Mouse (Mus musculus): ENCODE measurements around the gene Ubr1. TPM values are rescaled to one million over a fixed set of nuclear protein-coding genes. Genes with fewer than 3 reads are reported as not detected.

The Ubr1 gene
- polyA plus RNA-seq, 1 experiment: 20.4 TPM

GRCm38 (mm10) chr2:120845280-120845679 is 125.2 kb downstream of the Ubr1 start:
- H3K27ac ChIP-seq (ENCODE audit: control insufficient read depth, insufficient read depth, low read depth, low read length, poor library complexity): no peak overlapping the region
- H3K4me3 ChIP-seq (replicated peaks; ENCODE audit: control insufficient read depth, low read depth, low read length): no peak overlapping the region
- TF ChIP-seq POLR2A (IDR thresholded peaks at IDR 0.05; ENCODE audit: borderline replicate concordance, control insufficient read depth, low read depth, low read length): no peak
- no peak for TF ChIP-seq CTCF (IDR thresholded peaks at IDR 0.05; ENCODE audit: control insufficient read depth, insufficient read depth, low read length)
- WGBS: 83% methylated on average over 1 of the region's 1 CpGs
- no peaks in the 10 kb centered on the region for H3K4me1 ChIP-seq (ENCODE audit: control insufficient read depth, insufficient read depth, low read length)

- H3K4me3 ChIP-seq (replicated peaks; ENCODE audit: control insufficient read depth, low read depth, low read length): no peak overlapping the region
- no peaks in the 10 kb centered on the region for H3K4me1 ChIP-seq (ENCODE audit: control insufficient read depth, insufficient read depth, low read length)
- WGBS: 31% methylated on average over 4 of the region's 4 CpGs
- TF ChIP-seq CTCF (IDR thresholded peaks at IDR 0.05; ENCODE audit: control insufficient read depth, insufficient read depth, low read length): no peak
- no peak for TF ChIP-seq POLR2A (IDR thresholded peaks at IDR 0.05; ENCODE audit: borderline replicate concordance, control insufficient read depth, low read depth, low read length)
- H3K27ac ChIP-seq (ENCODE audit: control insufficient read depth, insufficient read depth, low read depth, low read length, poor library complexity): no peak overlapping the region
Observed at GRCm38 (mm10) chr2:120843990-120844389, 126.5 kb downstream of the Ubr1 start.

GRCm38 (mm10) chr2:120841211-120841610 is 129.3 kb downstream of the Ubr1 start:
- TF ChIP-seq CTCF (IDR thresholded peaks at IDR 0.05; ENCODE audit: control insufficient read depth, insufficient read depth, low read length) (no peak), POLR2A (IDR thresholded peaks at IDR 0.05; ENCODE audit: borderline replicate concordance, control insufficient read depth, low read depth, low read length) (no peak)
- H3K27ac ChIP-seq (ENCODE audit: control insufficient read depth, insufficient read depth, low read depth, low read length, poor library complexity): no peak overlapping the region
- H3K4me1 ChIP-seq (ENCODE audit: control insufficient read depth, insufficient read depth, low read length): no peaks in the 10 kb centered on the region
- 80% methylated on average over 1 of the region's 1 CpGs for WGBS
- H3K4me3 ChIP-seq (replicated peaks; ENCODE audit: control insufficient read depth, low read depth, low read length): no peak overlapping the region

GRCm38 (mm10) chr2:120835167-120835566 is 135.3 kb downstream of the Ubr1 start:
- Histone ChIP-seq H3K27ac (ENCODE audit: control insufficient read depth, insufficient read depth, low read depth, low read length, poor library complexity) (no peak overlapping the region), H3K4me3 (replicated peaks; ENCODE audit: control insufficient read depth, low read depth, low read length) (no peak overlapping the region), H3K4me1 (ENCODE audit: control insufficient read depth, insufficient read depth, low read length) (no peaks in the 10 kb centered on the region)
- no peak for TF ChIP-seq CTCF (IDR thresholded peaks at IDR 0.05; ENCODE audit: control insufficient read depth, insufficient read depth, low read length)
- TF ChIP-seq POLR2A (IDR thresholded peaks at IDR 0.05; ENCODE audit: borderline replicate concordance, control insufficient read depth, low read depth, low read length): no peak
- 76% methylated on average over 4 of the region's 4 CpGs for WGBS

- H3K4me3 ChIP-seq (replicated peaks; ENCODE audit: control insufficient read depth, low read depth, low read length): no peak overlapping the region
- no peaks in the 10 kb centered on the region for H3K4me1 ChIP-seq (ENCODE audit: control insufficient read depth, insufficient read depth, low read length)
- H3K27ac ChIP-seq (ENCODE audit: control insufficient read depth, insufficient read depth, low read depth, low read length, poor library complexity): no peak overlapping the region
- WGBS: 52% methylated on average over 1 of the region's 1 CpGs
- TF ChIP-seq CTCF (IDR thresholded peaks at IDR 0.05; ENCODE audit: control insufficient read depth, insufficient read depth, low read length) (no peak), POLR2A (IDR thresholded peaks at IDR 0.05; ENCODE audit: borderline replicate concordance, control insufficient read depth, low read depth, low read length) (no peak)
Observed at GRCm38 (mm10) chr2:120826936-120827638, 143.4 kb downstream of the Ubr1 start.

Other genes with a start within 250 kb of the Ubr1 start
- 17.6 and 25.6 TPM in 2 replicates for gene Cdan1, start 120.6 kb downstream of the Ubr1 start, polyA plus RNA-seq (2011; ENCODE audit: insufficient read depth, insufficient read length, low replicate concordance, missing spikeins)
- gene Ttbk2, start 120.1 kb downstream of the Ubr1 start, polyA plus RNA-seq (2011; ENCODE audit: insufficient read depth, insufficient read length, low replicate concordance, missing spikeins): 0.66 and 0.67 TPM in 2 replicates
- 2.7 and 4.0 TPM in 2 replicates for gene Tmem62, start 6.3 kb upstream of the Ubr1 start, polyA plus RNA-seq (2011; ENCODE audit: insufficient read depth, insufficient read length, low replicate concordance, missing spikeins)
- 79.1 and 115 TPM in 2 replicates for gene Ccndbp1, start 37.7 kb upstream of the Ubr1 start, polyA plus RNA-seq (2011; ENCODE audit: insufficient read depth, insufficient read length, low replicate concordance, missing spikeins)
- 136 and 167 TPM in 2 replicates for gene Epb42, start 66.4 kb upstream of the Ubr1 start, polyA plus RNA-seq (2011; ENCODE audit: insufficient read depth, insufficient read length, low replicate concordance, missing spikeins)
- gene Tgm5, start 115.1 kb upstream of the Ubr1 start, polyA plus RNA-seq (2011; ENCODE audit: insufficient read depth, insufficient read length, low replicate concordance, missing spikeins): not detected in 2 replicates
- not detected in 2 replicates for gene Tgm7, start 139.1 kb upstream of the Ubr1 start, polyA plus RNA-seq (2011; ENCODE audit: insufficient read depth, insufficient read length, low replicate concordance, missing spikeins)
- 4.4 and 4.7 TPM in 2 replicates for gene Adal, start 169.7 kb upstream of the Ubr1 start, polyA plus RNA-seq (2011; ENCODE audit: insufficient read depth, insufficient read length, low replicate concordance, missing spikeins)
- 1.3 and 5.4 TPM in 2 replicates for gene Lcmt2, start 169.9 kb upstream of the Ubr1 start, polyA plus RNA-seq (2011; ENCODE audit: insufficient read depth, insufficient read length, low replicate concordance, missing spikeins)
- 12.1 and 17.0 TPM in 2 replicates for gene Tubgcp4, start 199.9 kb upstream of the Ubr1 start, polyA plus RNA-seq (2011; ENCODE audit: insufficient read depth, insufficient read length, low replicate concordance, missing spikeins)
- gene Zscan29, start 200.4 kb upstream of the Ubr1 start, polyA plus RNA-seq (2011; ENCODE audit: insufficient read depth, insufficient read length, low replicate concordance, missing spikeins): 4.4 and 12.3 TPM in 2 replicates

All from bone marrow, adult 2 months (tissue).